Mouse (Mus musculus) embryonic fibroblast, embryonic 13.5 days (primary cell): ENCODE measurements around the gene Ptprr. TPM values are rescaled to one million over a fixed set of nuclear protein-coding genes. Genes with fewer than 3 reads are reported as not detected.

Source experiments
- H3K27ac ChIP-seq: 2 replicates; pipeline ENCODE4 v1.5.1; 2012; ENCODE audit warnings: low read length, control low read depth, inconsistent platforms; ENCODE audit not compliant: insufficient read depth
- H3K4me1 ChIP-seq: 2 replicates; pipeline ENCODE4 v1.6.1; 2011; ENCODE audit warnings: low read length; ENCODE audit not compliant: control insufficient read depth, insufficient read depth
- H3K4me3 ChIP-seq: 2 replicates; pipeline ENCODE4 v1.5.1; 2011; ENCODE audit warnings: mild to moderate bottlenecking, control low read depth, low read length; ENCODE audit not compliant: insufficient read depth
- CTCF ChIP-seq: IDR thresholded peaks from 2 replicates; pipeline ENCODE4 v1.5.1; 2011; ENCODE audit warnings: mild to moderate bottlenecking, control low read depth, low read length, moderate library complexity, borderline replicate concordance; ENCODE audit not compliant: insufficient read depth
- POLR2A ChIP-seq: IDR thresholded peaks from 2 replicates; pipeline ENCODE4 v1.6.1; 2011; ENCODE audit warnings: low read depth, mild to moderate bottlenecking, control low read depth, low read length, moderate library complexity
- polyA plus RNA-seq: library from polyadenylated mRNA; stranded (reverse); fragments of >200 nt; gene quantifications from 2 replicates; pipeline ENCODE4 v1.2.4, GENCODE M21; 2011; ENCODE audit warnings: low read depth; ENCODE audit not compliant: missing spikeins, insufficient read length

Gene Ptprr
- polyA plus RNA-seq, 1 experiment: 0.56 TPM

DNA sequence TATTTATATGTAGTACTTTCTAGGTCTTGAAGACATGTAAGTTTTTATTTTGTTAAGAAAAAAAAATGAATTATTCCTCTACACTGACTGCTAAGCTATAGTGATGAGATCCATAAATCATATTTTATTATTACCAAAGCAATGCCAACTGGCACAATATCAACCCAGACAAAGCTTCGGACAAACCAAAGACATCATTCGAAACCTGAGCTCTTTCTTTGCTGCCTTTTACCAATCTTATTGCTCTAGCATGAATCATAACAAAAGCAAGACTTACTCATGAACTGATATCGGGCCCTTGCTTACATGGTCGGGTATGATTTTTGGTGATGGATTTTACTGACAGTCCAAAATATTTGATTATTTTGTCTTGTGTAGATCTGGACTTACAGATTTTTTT lies 286.3 kb downstream of the Ptprr start:
- no peaks in the 10 kb centered on the region for H3K4me1 ChIP-seq
- TF ChIP-seq CTCF (no peak), POLR2A (no peak)
- no peak overlapping the region for H3K27ac ChIP-seq
- no peak overlapping the region for H3K4me3 ChIP-seq

DNA sequence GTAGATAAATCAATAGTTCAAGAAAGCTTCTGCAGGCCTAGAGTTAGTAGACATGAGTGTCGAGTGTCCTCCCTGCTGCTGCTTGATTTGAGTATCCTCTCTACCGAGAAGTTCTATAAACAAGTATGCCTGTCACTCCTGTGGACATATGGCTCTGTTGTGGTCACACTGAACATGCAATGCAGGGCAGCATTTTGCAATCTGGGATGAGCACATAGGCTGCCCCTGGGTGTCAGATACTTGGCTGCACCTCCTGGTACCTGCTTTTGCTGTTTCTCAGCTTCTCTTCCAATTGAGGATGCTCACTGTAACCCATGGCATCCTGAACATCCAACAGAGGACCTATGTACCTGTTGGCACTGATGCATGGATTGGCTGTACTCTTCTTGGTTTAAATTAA lies 291.4 kb downstream of the Ptprr start:
- TF ChIP-seq POLR2A (no peak), CTCF (no peak)
- H3K4me1 ChIP-seq: no peaks in the 10 kb centered on the region
- no peak overlapping the region for H3K27ac ChIP-seq
- no peak overlapping the region for H3K4me3 ChIP-seq

DNA sequence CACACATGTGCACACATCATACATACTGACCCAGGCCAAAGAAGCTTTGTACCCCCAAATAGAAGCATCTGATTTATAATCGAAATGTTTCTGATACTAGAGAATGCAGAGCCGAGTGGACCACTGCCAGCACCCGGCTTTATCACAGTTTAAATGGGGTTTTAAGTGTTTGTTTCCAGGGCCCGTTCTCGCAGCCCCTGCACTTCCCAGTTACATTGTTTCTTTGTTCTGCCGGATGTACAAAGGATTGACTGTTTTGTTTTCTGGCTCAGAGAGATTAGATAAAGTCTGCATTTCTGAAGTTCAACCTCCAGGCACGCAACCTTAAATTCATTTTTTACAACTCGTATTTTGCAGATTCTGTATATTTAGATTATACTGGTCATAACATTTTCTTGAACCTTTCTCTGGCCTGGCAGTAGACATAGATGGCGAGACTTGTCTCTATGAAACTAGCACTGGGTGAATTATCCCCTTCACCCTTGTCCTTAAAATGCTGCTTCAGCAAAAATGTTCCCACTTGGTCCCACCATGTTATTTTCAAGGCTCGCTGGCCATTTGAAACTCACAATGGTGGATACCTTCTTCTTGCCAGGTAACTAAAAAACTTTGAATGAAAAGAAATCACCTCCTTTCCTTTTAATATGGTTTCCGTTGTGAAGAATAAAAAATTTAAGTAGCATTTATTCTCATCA lies 292.6 kb downstream of the Ptprr start:
- no peak for TF ChIP-seq POLR2A
- TF ChIP-seq CTCF: no peak
- Histone ChIP-seq H3K27ac (no peak overlapping the region), H3K4me1 (no peaks in the 10 kb centered on the region), H3K4me3 (no peak overlapping the region)

GRCm38 (mm10) chr10:116319246-116319645 lies 301.2 kb downstream of the Ptprr start:
- H3K27ac ChIP-seq: no peak overlapping the region
- TF ChIP-seq POLR2A: no peak
- no peak for TF ChIP-seq CTCF
- peaks cover 2% of the 10 kb centered on the region; the same call in 1 of the 2 replicates for H3K4me1 ChIP-seq
- no peak overlapping the region for H3K4me3 ChIP-seq

Other genes with a start within 250 kb of the Ptprr start
- not detected in 2 replicates for gene Tspan8, start 201.4 kb upstream of the Ptprr start, polyA plus RNA-seq
- not detected in 2 replicates for gene 4933416C03Rik, start 95.7 kb downstream of the Ptprr start, polyA plus RNA-seq